Mouse (Mus musculus) stomach, postnatal 0 days (tissue): ENCODE results near the gene Nupr1l.

Experiments
- CTCF ChIP-seq: IDR thresholded peaks from 2 replicates; pipeline ENCODE4 v1.5.1; 2016; ENCODE audit warnings: antibody characterized with exemption, low read depth, mild to moderate bottlenecking, moderate library complexity
- EP300 ChIP-seq: optimal IDR thresholded peaks from 2 replicates; pipeline ENCODE3; 2016; ENCODE audit warnings: antibody characterized with exemption

DNA sequence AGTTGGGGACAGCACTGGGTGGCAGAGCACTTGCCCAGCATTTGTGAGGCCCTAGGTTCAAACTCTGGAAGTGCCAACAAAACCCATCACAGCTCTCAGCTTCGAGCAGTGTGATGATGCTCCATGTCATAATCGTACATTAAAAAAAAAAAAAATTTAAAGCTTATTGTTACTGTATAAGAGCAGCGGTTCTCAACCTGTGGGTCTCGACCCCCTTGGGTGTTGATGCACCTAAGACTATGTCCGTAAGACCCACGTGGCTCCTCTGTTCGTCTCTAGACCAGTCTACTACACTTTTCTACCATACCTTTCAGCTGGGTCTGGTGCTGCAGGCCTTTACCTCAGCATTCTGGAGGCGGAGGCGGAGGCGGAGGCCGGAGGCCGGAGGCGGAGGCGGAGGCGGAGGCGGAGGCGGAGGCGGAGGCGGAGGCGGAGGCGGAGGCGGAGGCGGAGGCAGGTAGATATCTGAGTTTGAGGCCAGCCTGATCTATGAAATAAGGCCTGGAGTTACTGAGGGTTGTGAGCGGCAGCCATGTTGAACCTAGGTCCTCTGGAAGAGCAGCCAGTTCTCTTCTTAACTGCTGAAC is 9.8 kb downstream of the Nupr1l start:
- no peak for TF ChIP-seq CTCF
- TF ChIP-seq EP300, result no peak
